Mouse (Mus musculus) cerebellum, postnatal 36 days (tissue): ENCODE results near the gene Sv2a.
"Not testable (repeated sequence)": the region's sequence is repeated elsewhere in the genome, so short reads cannot be mapped to it uniquely, and the experiment has no call there.

Experiments used
- DNase-seq, 2 experiments: peaks; one replicate each; pipeline ENCODE4 v3.0.0; 2021 to 2022; ENCODE audit warnings: mixed read lengths in 2 of 2

Gene Sv2a

GRCm38 (mm10) chr3:96174042-96174441 is 6.9 kb upstream of the Sv2a start:
- DNase-seq: not testable (repeated sequence)

DNA sequence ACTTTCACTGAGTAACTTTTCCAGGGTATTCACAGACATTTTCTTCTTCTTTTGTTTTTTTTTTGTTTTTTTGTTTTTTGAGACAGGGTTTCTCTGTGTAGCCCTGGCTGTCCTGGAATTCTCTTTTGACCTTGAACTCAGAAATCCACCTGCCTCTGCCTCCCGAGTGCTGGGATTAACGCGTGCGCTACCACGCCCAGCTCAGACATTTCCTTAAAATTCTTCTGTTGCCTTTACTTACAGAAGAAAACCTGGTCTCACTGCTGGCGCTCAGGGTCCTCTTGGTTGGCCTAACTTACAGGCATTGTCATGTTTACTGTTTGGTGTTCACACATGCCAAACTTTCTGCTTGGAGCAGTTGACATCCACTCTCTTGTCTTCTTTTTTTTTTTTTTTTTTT is 5.7 kb upstream of the Sv2a start:
- no peak for DNase-seq

- no peak for DNase-seq
Observed at GRCm38 (mm10) chr3:96178427-96178826, 2.5 kb upstream of the Sv2a start.

- no peak for DNase-seq
Observed at GRCm38 (mm10) chr3:96178902-96179301, 2.0 kb upstream of the Sv2a start.

- DNase-seq: peak; percentile 55 to 56
Observed at GRCm38 (mm10) chr3:96179531-96179930, 1.4 kb upstream of the Sv2a start.

- peak; percentile 49 to 50 for DNase-seq
Observed at GRCm38 (mm10) chr3:96181510-96182381, 795 bp downstream of the Sv2a start.

DNA sequence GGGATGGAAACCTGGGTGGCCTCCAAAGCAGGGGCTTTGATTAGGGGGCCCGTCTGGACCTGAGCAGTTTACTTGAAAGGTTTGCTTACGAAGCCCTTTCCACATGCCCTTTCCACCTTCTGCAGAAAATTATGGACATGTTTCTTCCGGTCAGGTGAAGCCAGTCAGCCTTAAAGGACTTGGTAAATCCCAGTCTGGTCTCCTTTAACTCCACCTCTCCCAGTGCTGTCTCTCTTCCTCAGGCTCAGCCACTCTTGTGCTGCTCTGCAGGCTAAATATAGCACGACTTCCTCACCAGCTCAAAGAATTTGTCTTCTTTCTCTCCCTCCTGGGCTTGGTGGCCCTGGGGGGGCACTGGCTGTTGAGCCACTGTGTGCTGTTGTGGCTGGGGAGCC is 1.4 kb downstream of the Sv2a start:
- peak; percentile 26 to 37 for DNase-seq

GRCm38 (mm10) chr3:96192977-96193376 is 12.0 kb downstream of the Sv2a start:
- no peak for DNase-seq

DNA sequence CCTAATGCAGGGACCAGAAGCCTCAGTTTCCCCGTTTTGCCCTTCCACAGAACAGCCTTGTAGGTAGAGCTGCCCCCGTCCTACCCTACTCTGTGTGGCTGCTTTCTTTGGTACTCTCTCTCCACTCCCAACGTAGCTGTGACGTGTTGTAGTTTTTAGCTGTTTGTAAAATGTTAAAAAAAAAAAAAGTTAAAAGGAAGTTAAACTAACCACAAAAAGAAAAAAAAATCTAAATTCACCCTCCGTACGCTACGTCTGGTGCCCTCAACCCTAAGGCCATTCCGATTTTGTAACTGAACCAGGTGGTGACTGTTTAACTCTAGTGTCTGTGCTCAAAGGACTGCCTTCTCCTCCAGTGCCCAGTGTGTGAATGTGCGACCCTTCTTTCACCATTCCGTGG is 14.0 kb downstream of the Sv2a start:
- no peak for DNase-seq

DNA sequence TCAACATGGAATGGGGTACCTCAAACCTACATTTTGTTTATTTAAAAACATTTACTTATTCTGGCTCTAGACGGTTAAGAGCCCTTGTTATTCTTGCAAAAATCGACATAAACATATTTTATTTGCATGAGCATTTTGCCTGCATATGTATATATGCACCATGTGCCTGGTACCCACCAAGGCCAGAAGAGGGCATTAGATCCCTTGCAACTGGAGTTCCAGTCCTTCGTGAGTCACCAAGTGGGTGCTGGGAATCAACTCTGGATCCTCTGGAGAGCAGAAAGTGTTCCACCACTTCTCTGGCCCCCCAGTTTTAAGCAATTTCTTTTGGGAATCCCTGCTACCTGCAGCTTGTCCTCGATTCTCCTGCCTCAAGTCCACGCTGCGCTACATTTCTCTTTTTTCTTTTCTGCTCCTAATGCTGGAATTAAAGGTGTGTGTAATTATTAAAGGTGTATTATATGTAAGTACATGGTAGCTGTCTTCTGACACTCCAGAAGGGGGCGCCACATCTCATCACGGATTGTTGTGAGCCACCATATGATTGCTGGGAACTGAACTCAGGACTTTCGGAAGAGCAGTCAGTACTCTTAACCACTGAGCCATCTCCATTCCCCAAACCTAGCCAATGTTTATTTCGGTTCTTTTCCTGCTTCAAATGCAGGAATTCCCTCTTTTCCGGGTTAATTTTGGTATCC is 14.8 kb downstream of the Sv2a start:
- no peak for DNase-seq

- no peak for DNase-seq
Observed at GRCm38 (mm10) chr3:96196437-96197128, 15.6 kb downstream of the Sv2a start.

GRCm38 (mm10) chr3:96197129-96197749 is 16.3 kb downstream of the Sv2a start:
- peak; percentile 89 to 90 for DNase-seq

- no peak for DNase-seq
Observed at GRCm38 (mm10) chr3:96198181-96198580, 17.2 kb downstream of the Sv2a start.

- DNase-seq: not testable (repeated sequence)
Observed at GRCm38 (mm10) chr3:96198601-96199251, 17.8 kb downstream of the Sv2a start.

DNA sequence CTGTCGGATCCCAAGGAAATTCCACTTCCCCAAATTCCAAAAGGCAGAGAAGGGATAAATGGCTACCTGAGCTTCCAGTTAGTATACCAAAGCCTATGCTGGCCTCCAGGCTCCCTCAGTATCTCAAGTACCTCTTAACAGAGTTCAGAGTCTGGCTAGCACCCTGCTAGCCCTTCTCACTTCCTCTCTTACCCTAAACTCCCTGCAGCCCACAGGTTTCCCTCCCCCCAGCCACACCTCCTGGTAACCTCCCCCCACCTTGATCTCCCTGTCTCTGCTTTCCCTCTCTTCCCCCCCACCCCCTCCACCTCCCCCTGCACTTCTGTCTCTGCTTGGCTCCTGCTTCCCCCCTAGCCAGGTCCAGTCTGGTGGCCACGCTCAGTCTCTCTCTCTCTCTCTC is 18.8 kb downstream of the Sv2a start:
- DNase-seq: no peak

DNA sequence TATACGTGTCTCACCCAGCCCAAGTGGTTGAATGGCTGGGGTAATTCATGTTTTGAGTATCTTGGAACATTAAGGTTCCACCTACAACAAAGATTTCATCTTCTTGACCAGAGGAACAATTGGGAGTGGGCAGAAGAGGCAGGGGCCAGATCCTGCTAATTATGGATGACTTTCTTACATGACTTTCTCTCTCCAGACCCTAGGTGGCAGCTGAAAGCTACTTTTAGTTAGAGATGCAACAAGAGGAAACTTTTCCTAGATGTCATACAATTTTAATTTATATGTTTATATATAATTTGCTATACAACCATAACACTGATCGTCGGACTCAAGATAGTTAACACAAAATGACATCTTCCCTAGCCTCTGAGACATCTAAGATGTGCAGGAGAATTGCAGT is 26.9 kb downstream of the Sv2a start:
- DNase-seq: no peak

DNA sequence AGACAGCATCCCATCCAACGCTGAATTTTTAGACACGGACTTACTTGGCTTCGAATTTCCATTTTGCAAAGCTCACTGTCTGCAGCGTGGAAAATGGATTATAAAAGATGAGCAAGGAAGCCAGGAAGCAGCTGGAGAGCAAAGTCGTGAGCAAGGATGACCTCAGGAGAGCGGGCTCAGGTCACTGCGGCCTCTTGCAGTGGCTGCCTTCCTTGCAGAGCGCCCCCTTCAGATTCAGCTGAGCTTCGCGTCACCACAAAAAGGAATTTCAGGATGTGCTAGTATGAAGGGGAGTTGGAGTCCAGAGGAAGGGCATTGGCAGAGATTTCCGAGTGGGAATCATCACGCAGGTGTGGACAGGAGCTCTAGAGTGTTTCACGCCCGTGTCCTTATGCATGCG is 28.3 kb downstream of the Sv2a start:
- DNase-seq: no peak

- DNase-seq: peak; percentile 21 to 52
Observed at GRCm38 (mm10) chr3:96219191-96219641, 38.3 kb downstream of the Sv2a start.

DNA sequence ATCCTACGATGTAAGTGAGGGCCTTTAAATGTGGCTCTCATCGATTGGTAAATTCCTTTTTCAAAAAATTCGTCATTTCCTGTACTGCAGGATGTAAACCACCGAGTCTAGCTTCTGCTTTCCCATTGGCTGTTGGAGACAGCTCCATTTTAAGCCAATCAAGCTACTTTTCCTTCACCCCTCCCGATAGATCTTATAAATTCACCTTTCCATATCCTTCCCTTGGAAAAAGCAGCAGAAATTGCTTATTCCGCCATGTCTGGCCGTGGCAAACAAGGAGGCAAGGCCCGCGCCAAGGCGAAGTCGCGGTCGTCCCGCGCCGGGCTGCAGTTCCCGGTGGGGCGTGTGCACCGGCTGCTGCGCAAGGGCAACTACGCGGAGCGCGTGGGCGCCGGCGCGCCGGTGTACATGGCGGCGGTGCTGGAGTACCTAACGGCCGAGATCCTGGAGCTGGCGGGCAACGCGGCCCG is 38.7 kb downstream of the Sv2a start, which contains the start of the genes Bola1 and Hist2h2ab:
Gene Bola1, minus strand, starts transcription at position 49 of the 470 bp plus-strand sequence.
Gene Hist2h2ab, plus strand, starts transcription at position 205 of the 470 bp plus-strand sequence.
- peak; percentile 68 to 74 for DNase-seq

DNA sequence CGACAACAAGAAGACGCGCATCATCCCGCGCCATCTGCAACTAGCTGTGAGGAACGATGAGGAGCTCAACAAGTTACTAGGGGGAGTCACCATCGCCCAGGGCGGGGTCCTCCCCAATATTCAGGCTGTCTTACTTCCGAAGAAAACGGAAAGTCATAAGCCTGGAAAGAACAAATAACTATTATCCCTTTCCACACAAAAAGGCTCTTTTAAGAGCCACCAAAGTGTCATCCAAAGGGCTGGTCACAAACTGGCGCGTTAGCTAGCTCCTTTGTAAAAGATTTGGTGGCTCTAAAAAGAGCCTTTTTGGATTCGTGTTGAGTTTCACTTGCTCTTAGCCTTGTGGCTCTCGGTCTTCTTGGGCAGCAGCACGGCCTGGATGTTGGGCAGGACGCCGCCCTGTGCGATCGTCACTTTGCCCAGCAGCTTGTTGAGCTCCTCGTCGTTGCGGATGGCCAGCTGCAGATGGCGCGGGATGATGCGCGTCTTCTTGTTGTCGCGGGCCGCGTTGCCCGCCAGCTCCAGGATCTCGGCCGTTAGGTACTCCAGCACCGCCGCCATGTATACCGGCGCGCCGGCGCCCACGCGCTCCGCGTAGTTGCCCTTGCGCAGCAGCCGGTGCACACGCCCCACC is 39.3 kb downstream of the Sv2a start:
- DNase-seq: not testable (repeated sequence)
